Mouse (Mus musculus) neural tube, embryonic 14.5 days (tissue): ENCODE measurements around the gene Lhx9. TPM values are rescaled to one million over a fixed set of nuclear protein-coding genes. Genes with fewer than 3 reads are reported as not detected.

Experiments
- ATAC-seq: fragments of 200-750 bp; cut with Nextera tagmentation; 2 replicates; pipeline ENCODE4 v1.8.0; 2017; ENCODE audit warnings: low read depth, mild to moderate bottlenecking, moderate TSS enrichment, moderate library complexity
- H3K27ac ChIP-seq: fragments of 300-500 bp; sonication (generic); 2 replicates; pipeline ENCODE4 v1.5.1; 2014; ENCODE audit warnings: low read depth, mild to moderate bottlenecking, control low read depth, low read length, moderate library complexity, mixed read lengths
- H3K27me3 ChIP-seq: fragments of 300-500 bp; sonication (generic); 2 replicates; pipeline ENCODE4 v1.6.1; 2014; ENCODE audit warnings: low read length; ENCODE audit not compliant: control insufficient read depth, insufficient read depth
- H3K36me3 ChIP-seq: fragments of 300-500 bp; sonication (generic); 2 replicates; pipeline ENCODE4 v1.6.1; 2014; ENCODE audit warnings: low read length, mixed read lengths; ENCODE audit not compliant: control insufficient read depth, insufficient read depth
- H3K4me1 ChIP-seq: fragments of 300-500 bp; sonication (generic); 2 replicates; pipeline ENCODE4 v1.6.1; 2014; ENCODE audit warnings: low read length; ENCODE audit not compliant: control insufficient read depth, insufficient read depth
- H3K4me2 ChIP-seq: fragments of 300-500 bp; sonication (generic); 2 replicates; pipeline ENCODE4 v1.6.1; 2014; ENCODE audit warnings: mild to moderate bottlenecking, low read depth, low read length, control low read depth
- H3K4me3 ChIP-seq: fragments of 300-500 bp; sonication (generic); 2 replicates; pipeline ENCODE4 v1.5.1; 2014; ENCODE audit warnings: low read depth, low read length, control low read depth, mixed read lengths
- H3K9ac ChIP-seq: fragments of 300-500 bp; sonication (generic); replicated peaks from 2 replicates; pipeline ENCODE4 v1.6.1; 2014; ENCODE audit warnings: low read depth, mild to moderate bottlenecking, control low read depth, low read length, mixed read lengths
- H3K9me3 ChIP-seq: fragments of 300-500 bp; sonication (generic); 2 replicates; pipeline ENCODE4 v1.6.1; 2016; ENCODE audit warnings: low read length; ENCODE audit not compliant: control insufficient read depth
- WGBS: fragments of 180-500 bp; shearing (Covaris S2); extraction: QIAGEN DNeasy Blood & Tissue Kit; methylation state at CpG from one replicate; pipeline ENCODE4 v1.1.7; 2014; 5-methylcytosine and 5-hydroxymethylcytosine counted together
- polyA plus RNA-seq: library from polyadenylated mRNA; unstranded; fragments of >200 nt; fragmentation: Nextera tagmentation; extraction: Ambion mirVana; gene quantifications from 2 replicates; pipeline ENCODE4 v1.2.1, GENCODE M21; 2014

Gene Lhx9
- polyA plus RNA-seq, 1 experiment from 2014 or later: 6.1 TPM

DNA sequence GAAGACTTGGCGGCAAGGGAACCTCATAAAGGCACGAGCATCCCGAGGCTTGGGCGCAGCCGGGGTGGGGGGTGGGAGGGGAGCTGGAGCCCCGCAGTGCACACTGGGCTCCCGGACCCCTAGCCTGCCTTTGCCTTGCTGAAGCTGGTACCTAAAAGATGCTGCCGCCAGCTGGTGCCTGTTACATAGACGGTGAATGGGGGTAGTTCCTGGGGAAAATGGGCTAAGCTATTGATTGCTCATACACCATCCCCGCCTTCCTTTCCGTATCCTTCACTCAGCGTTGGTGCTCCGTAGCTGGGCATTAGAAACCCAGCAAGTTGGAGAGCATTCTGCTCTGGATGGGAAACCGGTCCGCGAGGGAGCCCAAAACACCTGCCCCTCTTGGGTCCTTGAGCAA, 351 bp downstream of the Lhx9 start:
- H3K36me3 ChIP-seq: no peaks in the 10 kb centered on the region
- WGBS: under 1% methylated on average over 16 of the region's 16 CpGs
- peaks cover 47% of the 10 kb centered on the region for H3K27me3 ChIP-seq
- 0 out of 2 replicates have a peak, but pooled peaks cover 6% of the 10 kb centered on the region for H3K4me1 ChIP-seq
- H3K27ac ChIP-seq: no peak overlapping the region
- no peak overlapping the region for H3K9ac ChIP-seq
- ATAC-seq: peak; percentile 29; the same call in 1 of the 2 replicates
- no peaks in the 10 kb centered on the region for H3K9me3 ChIP-seq
- H3K4me2 ChIP-seq: peak overlapping the region; percentile 37
- peak overlapping the region; percentile 19; the same call in 1 of the 2 replicates for H3K4me3 ChIP-seq

- under 1% methylated on average over 21 of the region's 21 CpGs for WGBS
- H3K9me3 ChIP-seq: no peaks in the 10 kb centered on the region
- no peak for ATAC-seq
- H3K4me2 ChIP-seq: no peak overlapping the region
- no peaks in the 10 kb centered on the region for H3K36me3 ChIP-seq
- peak overlapping the region; percentile 7; the same call in 1 of the 2 replicates for H3K4me3 ChIP-seq
- no peak overlapping the region for H3K9ac ChIP-seq
- H3K4me1 ChIP-seq: 0 out of 2 replicates have a peak, but pooled peaks cover 6% of the 10 kb centered on the region
- H3K27me3 ChIP-seq: peaks cover 48% of the 10 kb centered on the region
- no peak overlapping the region for H3K27ac ChIP-seq
Measured at GRCm38 (mm10) chr1:138847146-138847545, 1.2 kb downstream of the Lhx9 start.

GRCm38 (mm10) chr1:138846581-138846980, 1.8 kb downstream of the Lhx9 start:
- H3K4me2 ChIP-seq: no peak overlapping the region
- no peak for ATAC-seq
- H3K9me3 ChIP-seq: no peaks in the 10 kb centered on the region
- no peaks in the 10 kb centered on the region for H3K36me3 ChIP-seq
- H3K9ac ChIP-seq: no peak overlapping the region
- H3K27ac ChIP-seq: no peak overlapping the region
- H3K27me3 ChIP-seq: peaks cover 48% of the 10 kb centered on the region
- 0 out of 2 replicates have a peak, but pooled peaks cover 6% of the 10 kb centered on the region for H3K4me1 ChIP-seq
- no peak overlapping the region for H3K4me3 ChIP-seq
- WGBS: 2% methylated on average over 9 of the region's 9 CpGs

DNA sequence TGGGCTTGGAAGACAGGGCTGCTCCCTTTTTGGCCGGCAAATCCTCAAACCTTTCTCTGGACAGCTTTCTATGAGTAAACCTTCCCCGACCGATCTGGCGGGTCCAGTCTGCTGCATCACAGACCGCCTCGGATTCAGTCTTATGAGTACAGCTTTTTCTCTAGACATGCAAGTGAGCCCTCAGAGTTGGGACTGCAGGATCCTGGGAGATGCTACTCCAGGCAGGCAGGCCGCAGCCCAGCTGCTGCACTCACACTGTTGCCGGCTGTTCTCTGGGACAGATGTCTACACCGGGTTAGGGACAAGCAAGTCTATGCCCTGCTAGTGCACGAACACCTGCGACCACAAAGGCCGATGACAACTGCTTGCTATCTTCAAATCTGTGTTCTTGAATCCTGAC, 2.2 kb downstream of the Lhx9 start:
- 2% methylated on average over 12 of the region's 12 CpGs for WGBS
- no peaks in the 10 kb centered on the region for H3K9me3 ChIP-seq
- no peak overlapping the region for H3K4me2 ChIP-seq
- no peak overlapping the region for H3K4me3 ChIP-seq
- H3K4me1 ChIP-seq: 0 out of 2 replicates have a peak, but pooled peaks cover 6% of the 10 kb centered on the region
- H3K27me3 ChIP-seq: peaks cover 46% of the 10 kb centered on the region
- no peak overlapping the region for H3K27ac ChIP-seq
- no peaks in the 10 kb centered on the region for H3K36me3 ChIP-seq
- ATAC-seq: no peak
- H3K9ac ChIP-seq: no peak overlapping the region

- Histone ChIP-seq H3K27me3 (peaks cover 41% of the 10 kb centered on the region), H3K4me3 (no peak overlapping the region), H3K9ac (no peak overlapping the region), H3K4me2 (no peak overlapping the region), H3K36me3 (no peaks in the 10 kb centered on the region), H3K27ac (no peak overlapping the region), H3K9me3 (no peaks in the 10 kb centered on the region), H3K4me1 (0 out of 2 replicates have a peak, but pooled peaks cover 6% of the 10 kb centered on the region)
- no peak for ATAC-seq
- 16% methylated on average over 3 of the region's 3 CpGs for WGBS
Measured at GRCm38 (mm10) chr1:138845481-138845880, 2.9 kb downstream of the Lhx9 start.

- Histone ChIP-seq H3K27me3 (peaks cover 41% of the 10 kb centered on the region), H3K4me1 (0 out of 2 replicates have a peak, but pooled peaks cover 6% of the 10 kb centered on the region), H3K27ac (no peak overlapping the region), H3K36me3 (no peaks in the 10 kb centered on the region), H3K4me3 (no peak overlapping the region; the same call in 1 of the 2 replicates), H3K9me3 (no peaks in the 10 kb centered on the region), H3K4me2 (0 out of 2 replicates have a peak overlapping the region, but pooled peaks have one; percentile 8), H3K9ac (no peak overlapping the region)
- WGBS: 1% methylated on average over 3 of the region's 3 CpGs
- ATAC-seq: no peak
Measured at GRCm38 (mm10) chr1:138844166-138844565, 4.2 kb downstream of the Lhx9 start.

GRCm38 (mm10) chr1:138843361-138844091, 4.9 kb downstream of the Lhx9 start:
- Histone ChIP-seq H3K27me3 (peaks cover 46% of the 10 kb centered on the region), H3K4me2 (peak overlapping the region; percentile 37; the same call in 1 of the 2 replicates), H3K9ac (no peak overlapping the region), H3K9me3 (no peaks in the 10 kb centered on the region), H3K4me3 (peak overlapping the region; percentile 5; the same call in 1 of the 2 replicates), H3K4me1 (0 out of 2 replicates have a peak, but pooled peaks cover 2% of the 10 kb centered on the region), H3K36me3 (no peaks in the 10 kb centered on the region), H3K27ac (no peak overlapping the region)
- under 1% methylated on average over 35 of the region's 35 CpGs for WGBS
- peak; percentile 9; the same call in 1 of the 2 replicates for ATAC-seq

DNA sequence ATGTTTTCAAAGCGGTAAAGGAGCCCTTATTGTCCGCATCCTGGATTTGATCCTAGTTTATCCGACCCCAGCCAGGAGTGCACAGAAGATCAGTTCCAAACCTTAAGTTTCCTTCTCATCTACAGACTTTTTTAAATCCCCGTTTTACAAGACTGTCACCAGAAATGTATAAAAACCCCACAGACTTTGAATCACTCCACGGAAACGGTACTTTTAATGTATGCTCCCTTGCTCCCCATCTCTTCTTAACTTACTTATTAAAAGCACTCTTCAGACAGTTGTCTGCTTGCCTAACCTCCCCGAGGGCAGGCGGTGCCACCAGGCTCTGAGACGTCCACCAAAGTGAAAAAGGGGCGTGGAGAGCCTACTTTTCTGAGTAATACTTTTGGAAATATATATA, 5.6 kb downstream of the Lhx9 start:
- WGBS: 2% methylated on average over 10 of the region's 10 CpGs
- Histone ChIP-seq H3K9me3 (no peaks in the 10 kb centered on the region), H3K36me3 (no peaks in the 10 kb centered on the region), H3K9ac (no peak overlapping the region), H3K4me3 (no peak overlapping the region), H3K4me1 (no peaks in the 10 kb centered on the region), H3K27me3 (peaks cover 47% of the 10 kb centered on the region), H3K4me2 (no peak overlapping the region), H3K27ac (no peak overlapping the region)
- ATAC-seq: no peak

DNA sequence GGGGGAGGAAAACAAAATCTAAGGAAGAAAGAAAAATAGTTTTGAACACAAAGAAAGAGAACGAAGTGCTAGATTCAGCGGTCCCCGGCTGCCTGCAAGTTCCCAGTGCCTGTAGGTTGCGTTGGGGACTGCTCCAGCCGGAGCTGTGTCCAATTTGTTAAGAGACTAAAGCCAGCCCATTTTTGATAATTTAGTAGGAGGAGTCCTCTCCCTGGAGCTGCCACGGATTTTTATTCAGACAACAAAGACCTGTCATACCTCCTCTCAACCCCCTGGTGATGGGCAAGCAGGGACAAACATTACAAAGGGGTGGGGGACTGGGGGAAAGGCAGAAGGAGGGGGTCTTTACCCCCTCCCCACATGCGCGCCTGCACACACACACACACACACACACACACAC, 6.1 kb downstream of the Lhx9 start:
- Histone ChIP-seq H3K27me3 (peaks cover 51% of the 10 kb centered on the region), H3K36me3 (no peaks in the 10 kb centered on the region), H3K4me2 (peak overlapping the region; percentile 36; the same call in 1 of the 2 replicates), H3K27ac (no peak overlapping the region), H3K4me3 (peak overlapping the region; percentile 18; the same call in 1 of the 2 replicates), H3K4me1 (no peaks in the 10 kb centered on the region), H3K9ac (no peak overlapping the region), H3K9me3 (no peaks in the 10 kb centered on the region)
- no peak for ATAC-seq
- 0% methylated on average over 8 of the region's 8 CpGs for WGBS
